Mouse (Mus musculus): Measurements from ENCODE around the gene Btbd35f1. TPM values are rescaled to one million over a fixed set of nuclear protein-coding genes. Genes with fewer than 3 reads are reported as not detected.

Gene Btbd35f1
- polyA plus RNA-seq (2012; ENCODE audit: low replicate concordance): not detected in 2 replicates

DNA sequence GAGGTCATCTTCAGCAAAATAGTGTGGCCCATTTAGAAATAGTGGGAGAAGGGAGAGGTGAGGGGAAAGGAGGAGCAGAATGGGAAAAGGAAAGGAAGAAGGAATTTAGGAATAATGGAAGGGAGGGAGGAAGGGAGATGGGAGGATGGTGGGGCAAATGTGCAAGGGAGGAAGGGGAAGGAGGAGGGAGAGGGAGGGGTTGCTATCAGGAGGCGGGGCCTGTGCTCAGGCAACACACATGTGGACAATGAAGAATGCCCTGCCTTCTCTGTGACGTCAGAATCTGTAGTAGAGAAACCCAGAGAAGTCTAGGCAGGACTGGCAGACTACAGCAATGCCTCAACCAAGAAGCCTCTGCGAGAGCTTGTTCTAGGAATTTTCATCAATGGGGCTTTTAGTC is at the start of gene Btbd35f1:
Gene Btbd35f1, plus strand, starts transcription at position 301 of the 400 bp plus-strand sequence.

Other genes with a start within 250 kb of the Btbd35f1 start
- not detected in 2 replicates for gene Gm5926, start 90.7 kb downstream of the Btbd35f1 start, polyA plus RNA-seq (2012; ENCODE audit: low replicate concordance)
- gene Btbd35f21, start 166.1 kb downstream of the Btbd35f1 start, polyA plus RNA-seq (2012; ENCODE audit: low replicate concordance): not detected in 2 replicates

Measured in leukemia stem cell, adult 10-12 weeks (primary cell).